Mouse (Mus musculus): ENCODE data around the gene Olfr273. TPM values are rescaled to one million over a fixed set of nuclear protein-coding genes. Genes with fewer than 3 reads are reported as not detected.

Olfr273 gene
- total and polyA plus RNA-seq, 2 experiments = not detected

DNA sequence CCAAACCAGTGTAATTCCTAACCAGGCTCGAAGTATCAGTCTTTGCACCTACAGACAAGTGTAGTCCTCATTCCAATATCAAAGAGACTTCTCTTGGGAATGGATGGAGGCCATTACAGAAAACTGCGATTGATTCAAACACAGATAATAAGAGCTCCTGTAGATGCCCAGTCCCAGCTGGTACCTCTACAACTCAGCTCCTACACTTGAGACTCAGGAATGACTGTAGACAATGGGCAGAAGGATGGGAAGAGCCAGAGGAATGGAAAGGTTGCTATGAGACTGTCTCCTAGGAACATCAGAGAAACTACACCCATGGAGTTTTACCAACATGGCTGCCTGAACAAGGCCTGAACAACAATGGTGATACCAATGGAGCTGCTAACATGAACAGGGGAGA, 44.7 kb downstream of the Olfr273 start, which contains the start of gene Olfr275:
Gene Olfr275, plus strand, starts transcription at position 301 of the 400 bp plus-strand sequence.
- H3K9ac ChIP-seq (ENCODE audit: low read depth, low read length) = no peak within 1 kb of the TSS
- H3K79me2 ChIP-seq (ENCODE audit: control insufficient read depth, insufficient read depth, low read length) = no peaks in the 10 kb centered on the region
- no peaks in the 10 kb centered on the region for H3K4me1 ChIP-seq (ENCODE audit: control insufficient read depth, insufficient read depth, low read length)
- WGBS = 80% methylated on average over 2 of the region's 2 CpGs
- no peak within 1 kb of the TSS for H3K27ac ChIP-seq (replicated peaks; ENCODE audit: insufficient read depth, low read depth, low read length)
- no peak within 1 kb of the TSS for H3K4me3 ChIP-seq (ENCODE audit: insufficient read depth, low read depth, low read length)
- H3K36me3 ChIP-seq (ENCODE audit: control insufficient read depth, insufficient read depth, low read length) = no peaks in the 10 kb centered on the region
- no peak for DNase-seq (ENCODE audit: extremely low read depth, low read depth, low spot score)
- TF ChIP-seq CTCF (IDR thresholded peaks at IDR 0.05; ENCODE audit: low read depth, low read length) = no peak
- TF ChIP-seq POLR2A (IDR thresholded peaks at IDR 0.05; ENCODE audit: extremely low read depth, insufficient read depth, low read length) = no peak
- H3K27me3 ChIP-seq (ENCODE audit: control insufficient read depth, insufficient read depth, low read length) = no peaks in the 10 kb centered on the region

DNA sequence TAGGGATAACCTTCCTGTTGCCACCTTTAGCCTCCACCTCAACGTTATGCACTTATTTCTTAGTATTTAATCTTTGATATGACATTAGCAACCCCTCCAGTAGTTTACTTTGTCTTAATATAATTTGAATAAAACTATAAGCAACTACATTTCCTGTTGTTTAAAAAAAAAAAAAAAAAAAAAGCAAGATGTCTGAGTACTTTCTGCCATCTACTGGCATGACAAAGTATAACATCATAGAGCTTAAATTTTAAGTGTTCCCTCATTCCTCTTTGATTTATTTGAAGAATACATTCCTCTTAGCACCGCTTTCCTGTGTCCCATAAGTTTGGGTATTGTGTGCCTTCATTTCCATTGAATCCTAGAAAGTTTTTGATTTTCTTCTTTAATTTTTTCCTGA, 47.2 kb downstream of the Olfr273 start:
- Histone ChIP-seq H3K36me3 (ENCODE audit: control insufficient read depth, insufficient read depth, low read length) (no peaks in the 10 kb centered on the region), H3K27me3 (ENCODE audit: control insufficient read depth, insufficient read depth, low read length) (no peaks in the 10 kb centered on the region), H3K4me1 (ENCODE audit: control insufficient read depth, insufficient read depth, low read length) (no peaks in the 10 kb centered on the region), H3K9ac (ENCODE audit: low read depth, low read length) (no peak overlapping the region), H3K79me2 (ENCODE audit: control insufficient read depth, insufficient read depth, low read length) (no peaks in the 10 kb centered on the region), H3K27ac (replicated peaks; ENCODE audit: insufficient read depth, low read depth, low read length) (no peak overlapping the region), H3K4me3 (ENCODE audit: insufficient read depth, low read depth, low read length) (no peak overlapping the region)
- DNase-seq (ENCODE audit: extremely low read depth, low read depth, low spot score) = peak; percentile 9
- TF ChIP-seq CTCF (IDR thresholded peaks at IDR 0.05; ENCODE audit: low read depth, low read length) (no peak), POLR2A (IDR thresholded peaks at IDR 0.05; ENCODE audit: extremely low read depth, insufficient read depth, low read length) (no peak)
- 42% methylated on average over 2 of the region's 2 CpGs for WGBS

Other genes starting within 250 kb of the Olfr273 start
- not detected in 2 replicates for gene Olfr275, start 44.6 kb downstream of the Olfr273 start, total RNA-seq (2014; rRNA removed)
- not detected in 2 replicates for gene Olfr275, start 44.6 kb downstream of the Olfr273 start, polyA plus RNA-seq (2012; rRNA removed)
- gene Olfr272, start 59.9 kb upstream of the Olfr273 start, total RNA-seq (2014; rRNA removed) = not detected in 2 replicates
- gene Olfr272, start 59.9 kb upstream of the Olfr273 start, polyA plus RNA-seq (2012; rRNA removed) = not detected in 2 replicates
- gene Olfr270, start 105.3 kb upstream of the Olfr273 start, total RNA-seq (2014; rRNA removed) = not detected in 2 replicates
- not detected in 2 replicates for gene Olfr270, start 105.3 kb upstream of the Olfr273 start, polyA plus RNA-seq (2012; rRNA removed)
- not detected in 2 replicates for gene Nipsnap3a, start 130.0 kb upstream of the Olfr273 start, total RNA-seq (2014; rRNA removed)
- gene Nipsnap3a, start 130.0 kb upstream of the Olfr273 start, polyA plus RNA-seq (2012; rRNA removed) = not detected in 2 replicates
- gene Nipsnap3b, start 152.6 kb upstream of the Olfr273 start, total RNA-seq (2014; rRNA removed) = 91.3 and 95.4 TPM in 2 replicates
- gene Nipsnap3b, start 152.6 kb upstream of the Olfr273 start, polyA plus RNA-seq (2012; rRNA removed) = 87.1 and 89.7 TPM in 2 replicates